Mouse (Mus musculus) frontal cortex, postnatal 14 days (tissue): ENCODE measurements at regions not wholly inside any gene's neighbourhood (a gene's known extent, or its start where the extent isn't known, plus 50 kb on each side); places are given as distances from the start of the nearest gene placed in this dataset.

Experiments
- DNase-seq, 2 experiments: peaks; one replicate each; pipeline ENCODE4 v3.0.0; 2022; ENCODE audit warnings: low spot score in 2 of 2

DNA sequence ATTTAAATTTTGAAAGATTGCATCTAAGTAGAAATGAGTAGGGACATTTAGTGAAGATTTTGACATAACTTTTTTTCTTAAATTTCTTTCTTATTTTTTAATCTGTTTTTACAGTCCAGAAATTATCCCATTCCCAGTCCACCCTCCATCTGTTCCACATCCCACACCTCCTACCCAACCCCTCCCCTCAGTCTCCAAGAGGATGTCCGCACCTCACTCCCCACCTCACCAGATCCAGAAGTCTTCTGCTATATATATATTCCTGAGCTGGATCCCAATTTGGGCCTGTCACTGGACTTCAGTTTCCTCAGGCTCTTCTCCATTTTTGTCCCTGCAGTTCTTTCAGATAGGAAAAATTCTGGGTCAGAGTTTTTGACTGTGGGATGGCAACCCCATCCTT, 3879.6 kb upstream of the Gm7489 start:
- DNase-seq, result no peak

GRCm38 (mm10) chr15:50046653-50047052, 3838.1 kb upstream of the Gm7489 start:
- no peak for DNase-seq

DNA sequence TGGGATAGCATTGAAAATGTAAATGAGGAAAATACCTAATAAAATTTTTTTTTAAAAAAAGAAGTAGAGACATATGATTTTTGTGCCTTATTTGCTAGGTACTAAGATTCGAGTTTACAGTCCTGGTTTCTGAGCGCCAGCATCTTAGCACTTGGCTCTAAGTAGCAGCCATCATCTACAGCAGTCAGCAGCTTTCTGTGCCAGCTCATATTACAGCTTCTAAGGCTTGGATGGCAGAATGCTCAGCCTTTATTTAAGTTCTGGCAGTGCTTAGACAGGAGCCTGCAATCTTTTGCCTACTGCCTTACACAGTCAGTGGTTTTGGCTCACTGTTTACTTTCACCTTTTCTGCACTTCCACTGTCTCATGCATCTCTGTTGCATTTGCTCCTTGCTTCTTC, 3831.2 kb upstream of the Gm7489 start:
- DNase-seq, result peak in 1 of 2 experiments; percentile 3

DNA sequence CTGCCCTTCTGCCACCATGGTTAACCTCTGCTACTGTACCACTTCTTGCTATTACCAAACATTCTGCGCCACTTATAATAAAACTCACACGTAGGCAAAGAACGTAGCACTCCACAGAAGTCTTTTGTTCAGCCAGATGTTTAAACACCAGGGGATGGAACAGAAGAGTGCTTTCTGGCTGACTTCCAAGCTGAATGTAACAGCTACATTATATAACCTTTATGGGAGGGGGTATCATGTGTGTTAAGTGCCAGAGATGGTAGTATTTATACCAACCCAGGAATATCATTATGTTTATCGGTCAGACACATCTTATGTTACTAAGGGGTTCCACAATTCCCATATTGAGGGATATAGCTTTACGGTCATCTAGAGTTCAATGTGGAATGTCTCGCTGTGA, 3830.8 kb upstream of the Gm7489 start:
- DNase-seq, result no peak

- DNase-seq, result no peak
Measured at GRCm38 (mm10) chr15:50078246-50078645, 3806.5 kb upstream of the Gm7489 start.

- DNase-seq, result no peak
Measured at GRCm38 (mm10) chr15:50082428-50082827, 3802.3 kb upstream of the Gm7489 start.

DNA sequence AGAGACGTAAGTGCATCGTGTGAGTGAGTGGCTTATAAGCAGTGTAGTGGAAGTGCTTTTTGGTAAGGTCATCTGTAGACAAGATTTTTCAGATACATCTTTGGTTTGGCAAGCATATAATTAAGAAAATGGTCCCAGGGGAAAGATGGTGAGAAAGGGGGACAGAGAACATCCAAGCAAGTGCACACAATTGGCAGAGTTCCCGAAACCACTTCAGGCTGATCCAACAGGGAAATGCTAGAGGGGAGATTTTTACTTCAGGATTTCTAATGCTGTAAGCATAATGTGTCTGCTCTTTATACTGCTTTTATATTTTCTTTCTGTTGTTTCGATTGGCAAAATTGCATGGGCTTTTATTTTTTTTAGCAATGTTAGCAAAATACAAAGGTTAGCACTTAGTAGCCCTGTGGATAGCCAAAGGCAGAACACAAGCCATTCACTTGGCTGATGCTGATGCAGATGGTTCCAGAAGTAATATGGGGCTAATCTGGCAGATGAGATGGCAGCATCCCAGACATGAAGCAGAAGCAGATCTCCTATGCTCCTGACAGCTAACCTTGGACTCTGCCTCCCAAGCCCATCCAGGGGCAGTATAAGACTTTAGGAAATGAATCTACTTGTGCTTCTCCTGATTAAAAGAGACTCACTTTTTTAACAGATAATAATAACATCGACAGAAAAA, 3782.0 kb upstream of the Gm7489 start:
- DNase-seq, result no peak

DNA sequence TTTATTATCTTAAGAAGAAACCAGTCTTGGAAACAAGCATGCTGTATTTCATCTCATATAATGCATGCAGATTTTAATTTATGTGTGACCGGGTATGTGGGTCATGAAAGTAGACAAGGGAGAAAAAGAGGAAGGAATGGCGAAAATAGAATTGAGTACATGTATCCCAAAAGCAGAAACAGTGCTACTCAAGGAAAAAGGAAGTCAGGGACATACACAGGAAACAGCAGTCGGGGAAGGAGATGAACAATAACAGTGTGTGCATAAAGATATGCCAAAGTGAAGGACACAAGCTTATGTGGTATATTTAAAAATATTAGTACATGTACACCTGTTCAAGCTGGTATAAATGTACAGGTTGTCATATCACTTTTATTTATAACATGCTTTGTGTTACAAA, 3775.8 kb upstream of the Gm7489 start:
- no peak for DNase-seq

DNA sequence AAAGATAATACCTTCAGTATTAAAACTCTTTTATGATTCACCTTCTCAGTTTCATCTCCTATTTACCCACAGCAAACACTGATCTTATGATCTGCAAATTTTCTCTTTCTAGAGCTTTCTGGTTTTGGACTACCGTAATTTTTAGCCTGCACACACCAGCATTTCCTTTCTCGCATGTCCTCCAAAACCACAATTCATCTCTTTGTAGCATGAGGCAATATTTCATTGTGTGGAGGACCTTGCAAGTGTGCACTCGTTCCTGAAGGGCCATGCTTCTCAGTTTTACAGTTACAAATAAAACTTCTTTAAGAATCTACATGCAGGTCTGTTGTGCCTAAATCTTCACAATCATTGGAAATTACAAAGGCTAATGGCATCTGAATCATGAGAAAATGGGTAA, 3730.8 kb upstream of the Gm7489 start:
- no peak for DNase-seq

GRCm38 (mm10) chr15:50172276-50172772, 3712.4 kb upstream of the Gm7489 start:
- no peak for DNase-seq

DNA sequence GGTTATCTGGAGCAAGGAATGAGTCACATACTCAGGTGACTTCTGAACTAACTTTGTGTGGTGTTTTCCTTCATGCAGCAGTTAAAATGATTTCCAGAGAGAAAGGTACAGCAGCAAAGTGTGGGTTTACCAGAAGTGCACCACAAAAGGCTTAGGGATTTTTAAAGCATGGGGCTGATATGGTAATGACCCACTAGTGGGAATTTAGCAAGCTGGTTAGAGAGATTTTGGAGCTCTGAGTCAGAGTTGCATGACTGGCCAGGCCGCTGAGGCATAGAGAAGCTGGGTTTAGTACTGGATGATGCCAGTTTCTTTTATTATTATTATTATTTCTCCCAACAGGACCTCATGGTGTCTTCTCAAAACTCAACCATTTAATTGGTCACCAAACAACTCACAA, 3701.5 kb upstream of the Gm7489 start:
- DNase-seq, result no peak
